Mouse (Mus musculus): ENCODE results near the gene Csde1. TPM values are rescaled to one million over a fixed set of nuclear protein-coding genes. Genes with fewer than 3 reads are reported as not detected.

Csde1 gene
- total and polyA plus RNA-seq, 2 experiments from 2014 or later, result 215 to 277 TPM

- no peaks in the 10 kb centered on the region for H3K27me3 ChIP-seq (ENCODE audit: insufficient read depth, low read length)
- 0 out of 2 replicates have a peak, but pooled peaks cover 4% of the 10 kb centered on the region for H3K4me1 ChIP-seq (ENCODE audit: insufficient read depth, low read length)
- no peaks in the 10 kb centered on the region for H3K9me3 ChIP-seq (ENCODE audit: low read length)
- H3K27ac ChIP-seq, result peak overlapping the region; percentile 91; the same call in 1 of the 2 replicates
- under 1% methylated on average over 10 of the region's 10 CpGs for WGBS
- peaks cover 32% of the 10 kb centered on the region for H3K36me3 ChIP-seq (ENCODE audit: insufficient read depth, low read length)
- no peak for TF ChIP-seq CTCF (IDR thresholded peaks at IDR 0.05; ENCODE audit: low read depth)
- peak overlapping the region; percentile 69 for H3K4me2 ChIP-seq (ENCODE audit: low read depth, low read length)
- H3K4me3 ChIP-seq (ENCODE audit: low read length), result peak overlapping the region; percentile 70
- ATAC-seq (peak; percentile 64), DNase-seq (ENCODE audit: low spot score) (no peak)
- H3K9ac ChIP-seq (replicated peaks; ENCODE audit: low read length), result peak overlapping the region; percentile 76
Observed at GRCm38 (mm10) chr3:103057752-103058151, 37.5 kb downstream of the Csde1 start.

- Histone ChIP-seq H3K27me3 (ENCODE audit: insufficient read depth, low read length) (no peaks in the 10 kb centered on the region), H3K4me3 (ENCODE audit: low read length) (peak within 1 kb of the TSS; percentile 70), H3K27ac (peak within 1 kb of the TSS; percentile 91), H3K36me3 (ENCODE audit: insufficient read depth, low read length) (peaks cover 34% of the 10 kb centered on the region), H3K9ac (replicated peaks; ENCODE audit: low read length) (peak within 1 kb of the TSS; percentile 76), H3K4me1 (ENCODE audit: insufficient read depth, low read length) (0 out of 2 replicates have a peak, but pooled peaks cover 4% of the 10 kb centered on the region), H3K9me3 (ENCODE audit: low read length) (no peaks in the 10 kb centered on the region), H3K4me2 (ENCODE audit: low read depth, low read length) (peak within 1 kb of the TSS; percentile 69)
- DNase-seq (ENCODE audit: low spot score) (peak; percentile 97), ATAC-seq (peak; percentile 99)
- 2% methylated on average over 46 of the region's 46 CpGs for WGBS
- no peak for TF ChIP-seq CTCF (IDR thresholded peaks at IDR 0.05; ENCODE audit: low read depth)
Observed at GRCm38 (mm10) chr3:103058207-103059157, 38.3 kb downstream of the Csde1 start, which contains the start of gene Nras. Gene Nras (plus strand): TSS chr3:103058285.

GRCm38 (mm10) chr3:103066927-103067326 is 46.7 kb downstream of the Csde1 start:
- Histone ChIP-seq H3K4me1 (ENCODE audit: insufficient read depth, low read length) (no peaks in the 10 kb centered on the region), H3K27me3 (ENCODE audit: insufficient read depth, low read length) (no peaks in the 10 kb centered on the region), H3K36me3 (ENCODE audit: insufficient read depth, low read length) (peaks cover 46% of the 10 kb centered on the region), H3K4me3 (ENCODE audit: low read length) (no peak overlapping the region), H3K4me2 (ENCODE audit: low read depth, low read length) (no peak overlapping the region), H3K9ac (replicated peaks; ENCODE audit: low read length) (no peak overlapping the region), H3K27ac (no peak overlapping the region), H3K9me3 (ENCODE audit: low read length) (no peaks in the 10 kb centered on the region)
- ATAC-seq (no peak), DNase-seq (ENCODE audit: low spot score) (no peak)
- no peak for TF ChIP-seq CTCF (IDR thresholded peaks at IDR 0.05; ENCODE audit: low read depth)
- WGBS, result 94% methylated on average over 8 of the region's 8 CpGs

GRCm38 (mm10) chr3:103068971-103069370 is 48.7 kb downstream of the Csde1 start:
- ATAC-seq (no peak), DNase-seq (ENCODE audit: low spot score) (no peak)
- 96% methylated on average over 6 of the region's 6 CpGs for WGBS
- Histone ChIP-seq H3K4me2 (ENCODE audit: low read depth, low read length) (no peak overlapping the region), H3K27me3 (ENCODE audit: insufficient read depth, low read length) (no peaks in the 10 kb centered on the region), H3K9me3 (ENCODE audit: low read length) (no peaks in the 10 kb centered on the region), H3K4me1 (ENCODE audit: insufficient read depth, low read length) (no peaks in the 10 kb centered on the region), H3K4me3 (ENCODE audit: low read length) (no peak overlapping the region), H3K9ac (replicated peaks; ENCODE audit: low read length) (no peak overlapping the region), H3K36me3 (ENCODE audit: insufficient read depth, low read length) (peaks cover 32% of the 10 kb centered on the region), H3K27ac (no peak overlapping the region)
- no peak for TF ChIP-seq CTCF (IDR thresholded peaks at IDR 0.05; ENCODE audit: low read depth)

- WGBS, result 74% methylated on average over 5 of the region's 5 CpGs
- no peak within 1 kb of the TSS for H3K9ac ChIP-seq (replicated peaks; ENCODE audit: low read length)
- DNase-seq (ENCODE audit: low spot score), result no peak
- H3K9me3 ChIP-seq (ENCODE audit: low read length), result no peaks in the 10 kb centered on the region
- H3K4me1 ChIP-seq (ENCODE audit: insufficient read depth, low read length), result no peaks in the 10 kb centered on the region
- no peaks in the 10 kb centered on the region for H3K27me3 ChIP-seq (ENCODE audit: insufficient read depth, low read length)
- H3K36me3 ChIP-seq (ENCODE audit: insufficient read depth, low read length), result peaks cover 6% of the 10 kb centered on the region
- no peak within 1 kb of the TSS for H3K27ac ChIP-seq
- TF ChIP-seq CTCF (IDR thresholded peaks at IDR 0.05; ENCODE audit: low read depth), result no peak
- ATAC-seq, result no peak
- H3K4me3 ChIP-seq (ENCODE audit: low read length), result no peak within 1 kb of the TSS
- H3K4me2 ChIP-seq (ENCODE audit: low read depth, low read length), result no peak within 1 kb of the TSS
Observed at GRCm38 (mm10) chr3:103073771-103074170, 53.5 kb downstream of the Csde1 start, which contains the start of gene Ampd1. Gene Ampd1 (plus strand): TSS chr3:103074014.

- TF ChIP-seq CTCF (IDR thresholded peaks at IDR 0.05; ENCODE audit: low read depth), result no peak
- no peaks in the 10 kb centered on the region for H3K27me3 ChIP-seq (ENCODE audit: insufficient read depth, low read length)
- ATAC-seq, result no peak
- no peaks in the 10 kb centered on the region for H3K36me3 ChIP-seq (ENCODE audit: insufficient read depth, low read length)
- no peaks in the 10 kb centered on the region for H3K4me1 ChIP-seq (ENCODE audit: insufficient read depth, low read length)
- no peak overlapping the region for H3K9ac ChIP-seq (replicated peaks; ENCODE audit: low read length)
- WGBS, result 86% methylated on average over 9 of the region's 9 CpGs
- no peaks in the 10 kb centered on the region for H3K9me3 ChIP-seq (ENCODE audit: low read length)
- H3K4me2 ChIP-seq (ENCODE audit: low read depth, low read length), result no peak overlapping the region
- DNase-seq (ENCODE audit: low spot score), result no peak
- no peak overlapping the region for H3K4me3 ChIP-seq (ENCODE audit: low read length)
- H3K27ac ChIP-seq, result no peak overlapping the region
Observed at GRCm38 (mm10) chr3:103075871-103076270, 55.6 kb downstream of the Csde1 start.
